Mouse (Mus musculus) left cerebral cortex, postnatal 14 days (tissue): ENCODE measurements around the gene Zbtb11. TPM values are rescaled to one million over a fixed set of nuclear protein-coding genes. Genes with fewer than 3 reads are reported as not detected.
"Not testable (repeated sequence)": the region's sequence is repeated elsewhere in the genome, so short reads cannot be mapped to it uniquely, and the experiment has no call there.

ENCODE experiments used
- DNase-seq, 2 experiments: peaks; one replicate each; pipeline ENCODE4 v3.0.0; 2021 to 2022; ENCODE audit warnings: low spot score in 2 of 2, mixed read lengths in 1 of 2
- intact Hi-C: fragments of 180-260 bp; cut with DNase I; formaldehyde crosslinking; loops from one replicate; pipeline ENCODE4 v1.15.1; 2025
- long read RNA-seq, 2 experiments: library from polyadenylated mRNA; stranded (forward); transcript quantifications; one replicate each; pipeline ENCODE4 v2.0.0; 2021
- total RNA-seq, 2 experiments: library from RNA; stranded (reverse); gene quantifications; 2 replicates each; pipeline ENCODE4 v1.2.3; 2021

Zbtb11 gene
- 10 to 100 TPM; 36.4 to 36.7 TPM for total RNA-seq
- long read RNA-seq, experiment 1, full-length matches to known transcripts: 10 of 15 reads
- long read RNA-seq, experiment 1, partial matches to known transcripts: 4 of 15 reads
- long read RNA-seq, experiment 1, other reads (novel, unspliced or antisense): 1 of 15 reads
- long read RNA-seq, experiment 2, full-length matches to known transcripts: 14 of 19 reads
- long read RNA-seq, experiment 2, partial matches to known transcripts: 4 of 19 reads
- long read RNA-seq, experiment 2, other reads (novel, unspliced or antisense): 1 of 19 reads

GRCm38 (mm10) chr16:55973431-55974255 is at the start of gene Zbtb11:
Zbtb11 (plus strand) TSS chr16:55973883.
- DNase-seq: peak; percentile 99
- intact Hi-C loops: loop anchor here (5.0 kb wide), 1 partner anchor 64 kb away; the partner anchor contains the start of gene Trmt10c

GRCm38 (mm10) chr16:55924010-55924409 is 49.7 kb upstream of the Zbtb11 start:
- DNase-seq: no peak
- intact Hi-C loops: no loop called here

DNA sequence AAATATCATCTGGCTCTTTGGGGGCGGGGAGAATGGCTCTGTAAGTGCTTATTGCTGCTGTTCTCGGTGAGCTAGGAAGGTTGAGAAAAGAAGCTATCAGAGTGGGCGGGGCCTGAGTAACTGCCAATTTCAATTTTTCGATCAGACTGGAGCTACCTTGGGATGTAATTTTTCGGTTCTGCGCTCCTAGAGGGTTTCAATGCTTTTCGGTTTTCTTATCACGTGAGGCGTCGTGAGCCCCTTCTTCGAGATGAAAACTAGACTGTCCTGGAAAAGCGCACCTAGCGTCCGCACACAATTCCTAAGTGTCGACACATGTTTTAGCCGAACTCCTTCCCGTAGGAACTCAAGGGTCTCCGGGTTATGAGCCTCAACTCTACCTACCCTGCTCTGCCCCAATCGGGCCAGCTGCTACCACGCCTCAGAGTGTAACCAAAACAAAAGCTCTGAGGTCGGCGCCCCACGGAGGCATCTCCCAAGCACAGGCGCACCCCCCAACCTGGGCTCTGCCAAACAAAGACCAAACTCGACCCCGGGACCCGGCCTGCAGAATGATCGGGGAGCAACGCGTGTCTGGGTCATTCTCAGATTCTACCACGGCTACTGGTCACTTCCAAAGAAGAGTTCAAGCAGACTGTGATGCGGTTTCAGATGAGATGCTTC is 39.9 kb upstream of the Zbtb11 start:
- DNase-seq: peak; percentile 28 to 33
- intact Hi-C loops: no loop called here

- intact Hi-C loops: no loop called here
- peak; percentile 91 to 95 for DNase-seq
These were observed 39.1 kb upstream of the Zbtb11 start, which contains the start of gene Cep97 for GRCm38 (mm10) chr16:55934453-55935037. Cep97 (minus strand) TSS chr16:55934855.

DNA sequence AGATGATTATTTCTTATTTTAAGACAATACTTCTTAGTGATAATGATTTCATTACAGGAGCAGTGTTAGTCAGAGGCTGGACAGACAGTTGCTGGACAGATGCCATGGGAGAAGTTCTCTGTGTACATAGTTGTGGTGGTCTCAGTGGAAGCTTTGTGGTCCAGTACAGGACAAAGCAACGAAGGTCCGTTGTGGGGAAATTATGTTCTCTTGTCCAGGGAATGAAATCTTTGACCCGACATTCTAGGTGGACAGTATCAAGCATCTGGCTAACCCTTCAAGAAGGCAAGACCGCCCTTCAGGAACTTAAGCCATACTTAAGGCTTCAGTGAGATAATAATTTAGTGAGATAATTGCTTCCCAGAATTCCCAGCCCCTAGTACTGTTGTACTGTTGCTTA is 34.9 kb upstream of the Zbtb11 start:
- DNase-seq: no peak
- intact Hi-C loops: no loop called here

DNA sequence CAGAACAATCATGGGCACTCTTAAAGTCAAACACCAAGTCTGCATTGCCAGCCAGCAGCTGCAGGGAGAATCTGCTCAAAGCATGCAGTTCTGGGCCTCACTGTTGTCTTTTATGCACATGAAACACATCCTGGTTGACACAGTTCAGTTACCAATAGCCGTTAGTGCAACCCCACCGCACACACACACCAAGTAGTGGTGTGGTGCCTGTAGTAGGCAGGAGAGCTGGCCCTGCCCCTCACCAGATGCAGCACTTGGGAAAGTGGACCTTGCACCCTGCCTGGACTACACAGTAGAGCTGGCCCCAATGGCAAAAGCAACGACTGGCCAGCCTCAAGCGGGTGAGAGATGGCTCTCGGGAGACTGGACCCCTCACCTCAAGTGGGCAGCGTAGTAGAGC is 34.0 kb upstream of the Zbtb11 start:
- no peak for DNase-seq
- intact Hi-C loops: no loop called here

DNA sequence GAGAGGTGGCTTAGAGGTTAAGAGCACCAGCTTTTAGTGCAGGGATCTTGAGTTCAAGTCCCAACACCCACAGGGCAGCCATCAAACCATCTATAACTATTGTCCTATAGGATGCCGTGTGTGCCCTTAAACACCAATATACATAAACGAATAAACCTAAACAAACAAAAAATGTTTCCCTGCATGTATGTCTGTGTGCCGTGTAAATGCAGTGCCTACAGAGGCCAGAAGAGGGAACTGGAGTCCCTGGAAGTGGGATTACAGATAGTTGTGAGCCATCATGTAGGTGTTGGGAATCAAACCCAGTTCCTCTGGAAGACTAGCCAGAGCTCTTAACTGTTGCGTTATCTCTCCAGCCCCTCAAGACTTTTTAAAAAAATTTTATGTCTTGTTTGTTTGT is 32.9 kb upstream of the Zbtb11 start:
- intact Hi-C loops: no loop called here
- DNase-seq: no peak

GRCm38 (mm10) chr16:55947266-55947665 is 26.4 kb upstream of the Zbtb11 start:
- no peak for DNase-seq
- intact Hi-C loops: no loop called here

- intact Hi-C loops: not testable (repeated sequence)
These were observed 25.7 kb upstream of the Zbtb11 start for GRCm38 (mm10) chr16:55947876-55948410.

GRCm38 (mm10) chr16:55948963-55949362 is 24.7 kb upstream of the Zbtb11 start:
- DNase-seq: no peak
- intact Hi-C loops: no loop called here

More at GRCm38 (mm10) chr16:55947876-55948410, 25.7 kb upstream of the Zbtb11 start:
- not testable (repeated sequence) for DNase-seq

GRCm38 (mm10) chr16:55950462-55950861 is 23.2 kb upstream of the Zbtb11 start:
- no peak for DNase-seq
- intact Hi-C loops: no loop called here

DNA sequence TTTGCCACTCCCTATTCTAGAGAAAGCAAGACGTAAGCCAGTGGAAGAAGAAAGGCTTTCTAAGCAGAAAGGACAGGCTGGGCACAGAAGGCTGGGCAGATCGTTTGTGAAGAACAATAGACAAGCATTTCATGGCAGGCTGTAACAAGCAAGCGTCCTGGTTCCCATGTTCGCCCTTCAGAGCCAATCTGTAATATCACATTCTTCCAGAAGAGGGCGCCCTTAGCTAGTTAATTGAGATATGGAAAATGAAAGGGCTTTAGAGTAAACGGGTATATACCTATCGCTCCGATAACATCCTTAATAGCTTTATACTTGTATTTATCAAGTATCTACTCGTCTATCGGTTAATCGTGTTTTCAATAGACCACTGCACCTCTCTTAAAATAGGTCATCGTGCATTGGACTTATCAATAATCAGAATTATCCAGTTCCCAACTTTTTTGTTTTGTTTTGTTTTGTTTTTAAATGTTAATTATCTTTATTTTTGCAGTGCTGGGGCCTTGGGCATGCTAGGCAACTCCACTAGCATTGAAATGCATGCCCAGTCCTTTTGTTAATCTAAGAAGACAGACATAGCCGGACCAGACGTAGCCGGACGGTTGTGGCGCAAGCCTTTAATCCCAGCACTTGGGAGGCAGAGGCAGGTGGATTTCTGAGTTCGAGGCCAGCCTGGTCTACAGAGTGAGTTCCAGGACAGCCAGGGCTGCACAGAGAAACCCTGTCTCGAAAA is 22.6 kb upstream of the Zbtb11 start:
- intact Hi-C loops: loop anchor here (1.0 kb wide), 1 partner anchor 113 kb away; no protein-coding TSS in a partner anchor
- DNase-seq: peak; percentile 78 to 84

DNA sequence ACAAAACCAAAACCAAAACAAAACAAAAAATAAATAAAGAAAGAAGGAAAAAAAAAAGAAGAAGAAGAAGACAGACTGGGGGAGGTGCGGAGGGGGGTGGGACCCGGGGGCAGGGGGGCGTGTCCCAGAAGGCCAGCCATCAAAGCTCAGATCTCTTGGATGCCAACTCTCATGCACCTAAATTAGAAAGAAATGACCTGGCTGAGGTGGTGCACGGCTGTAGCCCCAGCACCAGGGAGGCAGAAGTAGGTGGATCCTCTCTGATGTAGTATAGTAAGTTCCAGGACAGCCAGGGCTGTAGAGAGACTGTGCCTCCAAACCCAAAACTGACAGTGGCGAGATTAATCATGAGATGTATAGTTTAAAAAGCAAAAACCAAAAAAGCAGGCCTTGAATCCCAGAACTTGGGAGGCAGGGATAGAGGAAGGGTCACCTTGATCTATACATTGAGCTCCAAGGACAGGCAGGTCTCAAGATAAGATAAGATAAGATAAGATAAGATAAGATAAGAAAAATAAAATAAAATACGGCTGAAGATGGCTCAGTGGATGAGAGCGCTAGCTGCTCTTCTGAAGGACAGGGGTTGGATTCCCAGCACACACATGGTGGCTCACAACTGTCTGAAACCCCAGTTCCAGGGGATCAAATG is 21.9 kb upstream of the Zbtb11 start:
- intact Hi-C loops: loop anchor here (1.0 kb wide), 1 partner anchor 112 kb away; no protein-coding TSS in a partner anchor
- no peak for DNase-seq

GRCm38 (mm10) chr16:55952771-55953170 is 20.9 kb upstream of the Zbtb11 start:
- intact Hi-C loops: no loop called here
- no peak for DNase-seq

DNA sequence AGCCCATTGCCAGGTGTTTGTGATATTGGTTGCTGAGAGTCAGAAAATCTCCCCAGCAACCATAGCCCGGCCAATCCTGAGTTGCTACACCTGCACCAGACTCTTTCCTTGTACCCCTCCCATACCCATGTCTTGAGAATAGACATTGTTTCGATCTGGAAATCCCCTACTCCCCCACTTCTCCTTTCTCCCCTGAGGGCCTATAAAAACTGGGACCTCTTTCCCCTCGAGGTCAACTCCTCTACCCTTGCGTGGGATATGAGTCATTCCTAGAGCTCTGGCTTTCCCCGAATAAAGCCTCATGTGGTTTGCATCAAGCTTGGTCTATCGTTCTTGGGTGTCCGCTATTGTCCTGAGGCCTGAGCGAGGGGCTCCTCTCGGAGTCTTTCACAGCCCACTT is 19.5 kb upstream of the Zbtb11 start:
- intact Hi-C loops, DNase-seq: not testable (repeated sequence)

DNA sequence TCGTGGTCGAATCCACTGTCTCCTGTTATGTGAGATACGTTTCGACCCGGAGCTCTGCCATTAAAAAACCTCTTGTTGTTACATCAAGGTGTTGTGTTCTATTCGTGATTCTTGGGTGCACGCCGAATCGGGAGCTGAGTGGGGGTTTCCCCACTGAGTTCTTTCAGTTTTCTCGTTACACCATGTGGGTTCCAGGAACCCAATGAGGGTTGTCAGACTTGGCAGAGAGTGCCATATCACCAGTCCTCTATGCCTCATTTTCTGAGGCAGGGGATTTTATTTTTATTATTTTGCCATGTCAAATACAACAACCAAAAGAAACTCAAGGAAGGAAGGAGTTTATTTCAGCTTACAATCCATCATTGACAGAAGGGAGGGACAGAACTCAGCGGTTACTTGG is 10.6 kb upstream of the Zbtb11 start:
- intact Hi-C loops, DNase-seq: not testable (repeated sequence)

- peak; percentile 63 to 66 for DNase-seq
- intact Hi-C loops: no loop called here
These were observed 9.3 kb upstream of the Zbtb11 start for GRCm38 (mm10) chr16:55964126-55964949.
